Mouse (Mus musculus) CH12.LX (cell line): ENCODE measurements at regions not wholly inside any gene's neighbourhood (a gene's known extent, or its start where the extent isn't known, plus 50 kb on each side); places are given as distances from the start of the nearest gene placed in this dataset.

Experiments used
- DNase-seq: peaks from one replicate; pipeline ENCODE4 v3.0.0-alpha.2; 2013; ENCODE audit errors: extremely low read depth
- H3K27ac ChIP-seq: 2 replicates; pipeline ENCODE4 v1.5.1; 2012; ENCODE audit warnings: low read depth, mild to moderate bottlenecking, control low read depth, moderate library complexity; ENCODE audit not compliant: insufficient read depth
- H3K27me3 ChIP-seq: replicated peaks from 2 replicates; pipeline ENCODE3; 2012; ENCODE audit warnings: inconsistent platforms
- H3K36me3 ChIP-seq, 2 experiments: replicated peaks in 1 of 2; 2 replicates each; pipeline versions ENCODE3 to v1.6.1; 2012; ENCODE audit warnings: inconsistent platforms in 1 of 2, low read length in 1 of 2, mild to moderate bottlenecking in 1 of 2, mixed read lengths in 1 of 2, moderate library complexity in 1 of 2; ENCODE audit not compliant: control insufficient read depth in 1 of 2, insufficient read depth in 1 of 2
- H3K4me1 ChIP-seq, 2 experiments: 2 replicates each; pipeline ENCODE4 v1.6.1; 2012; ENCODE audit warnings: inconsistent platforms in 1 of 2, moderate library complexity in 1 of 2; ENCODE audit not compliant: insufficient read depth in 2 of 2, control insufficient read depth in 1 of 2
- H3K4me2 ChIP-seq: 2 replicates; pipeline ENCODE4 v1.6.1; 2012; ENCODE audit warnings: low read depth, mild to moderate bottlenecking, control low read depth; ENCODE audit not compliant: poor library complexity, insufficient read depth, severe bottlenecking
- H3K4me3 ChIP-seq, 3 experiments: fragments of 150-350 bp in 1 of 3; sonication (generic) in 1 of 3; replicated peaks in 1 of 3; 2 replicates each; pipeline versions ENCODE3 to v1.5.1; 2011 to 2012; ENCODE audit warnings: low read depth in 2 of 3, low read length in 2 of 3, mild to moderate bottlenecking in 2 of 3, moderate library complexity in 2 of 3, control low read depth in 1 of 3, improper control_type of control experiment in 1 of 3, inconsistent platforms in 1 of 3, mixed read lengths in 1 of 3; ENCODE audit not compliant: poor library complexity in 1 of 3
- H3K79me2 ChIP-seq: replicated peaks from 2 replicates; pipeline ENCODE4 v1.6.1; 2012; ENCODE audit warnings: mild to moderate bottlenecking, moderate library complexity; ENCODE audit not compliant: control insufficient read depth, poor library complexity, insufficient read depth, severe bottlenecking; ENCODE audit errors: extremely low read depth
- H3K9ac ChIP-seq: 2 replicates; pipeline ENCODE4 v1.6.1; 2012; ENCODE audit warnings: low read depth, mild to moderate bottlenecking, control low read depth, moderate library complexity; ENCODE audit not compliant: insufficient read depth
- H3K9me3 ChIP-seq: replicated peaks from 2 replicates; pipeline ENCODE3; 2012; ENCODE audit warnings: low read length, inconsistent platforms, mixed read lengths
- BHLHE40 ChIP-seq: IDR thresholded peaks from 2 replicates; pipeline ENCODE4 v1.6.1; 2011; ENCODE audit warnings: mild to moderate bottlenecking, low read depth, low read length, improper control_type of control experiment
- CHD1 ChIP-seq: IDR thresholded peaks from 2 replicates; pipeline ENCODE4 v1.6.1; 2012; ENCODE audit warnings: low read depth, low read length, improper control_type of control experiment, inconsistent platforms
- CTCF ChIP-seq, 2 experiments: IDR thresholded peaks in 1 of 2; conservative IDR thresholded peaks in 1 of 2; 2 replicates each; pipeline ENCODE4 v1.5.1; 2011 to 2012; ENCODE audit warnings: low read depth in 2 of 2, low read length in 2 of 2, improper control_type of control experiment in 1 of 2, inconsistent platforms in 1 of 2, mild to moderate bottlenecking in 1 of 2, moderate library complexity in 1 of 2
- HCFC1 ChIP-seq: IDR thresholded peaks from 2 replicates; pipeline ENCODE4 v1.6.1; 2012; ENCODE audit warnings: low read depth, mild to moderate bottlenecking, inconsistent platforms, low read length, improper control_type of control experiment
- IRF4 ChIP-seq: IDR thresholded peaks from 2 replicates; pipeline ENCODE4 v1.6.1; 2014; ENCODE audit warnings: low read depth, mild to moderate bottlenecking, inconsistent platforms, low read length, improper control_type of control experiment
- KAT2A ChIP-seq: IDR thresholded peaks from 2 replicates; pipeline ENCODE4 v1.6.1; 2012; ENCODE audit warnings: low read length, improper control_type of control experiment, inconsistent platforms; ENCODE audit not compliant: insufficient replicate concordance
- MAX ChIP-seq: IDR thresholded peaks from 2 replicates; pipeline ENCODE4 v1.6.1; 2011; ENCODE audit warnings: low read length, improper control_type of control experiment
- MAZ ChIP-seq: IDR thresholded peaks from 2 replicates; pipeline ENCODE4 v1.6.1; 2012; ENCODE audit warnings: low read depth, mild to moderate bottlenecking, inconsistent platforms, low read length, improper control_type of control experiment, moderate library complexity
- MEF2A ChIP-seq: IDR thresholded peaks from 2 replicates; pipeline ENCODE4 v1.6.1; 2014; ENCODE audit warnings: low read depth, mild to moderate bottlenecking, inconsistent platforms, low read length, improper control_type of control experiment, borderline replicate concordance
- NRF1 ChIP-seq: IDR thresholded peaks from 2 replicates; pipeline ENCODE4 v1.6.1; 2014; ENCODE audit warnings: low read depth, mild to moderate bottlenecking, inconsistent platforms, low read length, improper control_type of control experiment, moderate library complexity
- PAX5 ChIP-seq: IDR thresholded peaks from 2 replicates; pipeline ENCODE4 v1.6.1; 2012; ENCODE audit warnings: low read length, inconsistent platforms, mixed read lengths
- RAD21 ChIP-seq: IDR thresholded peaks from 2 replicates; pipeline ENCODE4 v1.6.1; 2011; ENCODE audit warnings: low read depth, mild to moderate bottlenecking, low read length, improper control_type of control experiment, moderate library complexity
- RCOR1 ChIP-seq: conservative IDR thresholded peaks from 2 replicates; pipeline ENCODE4 v1.6.1; 2012; ENCODE audit warnings: low read depth, mild to moderate bottlenecking, inconsistent platforms, low read length, improper control_type of control experiment
- SIN3A ChIP-seq: IDR thresholded peaks from 2 replicates; pipeline ENCODE4 v1.6.1; 2012; ENCODE audit warnings: low read length, improper control_type of control experiment, inconsistent platforms
- SMC3 ChIP-seq: IDR thresholded peaks from 2 replicates; pipeline ENCODE4 v1.6.1; 2011; ENCODE audit warnings: low read depth, low read length, improper control_type of control experiment
- USF1 ChIP-seq: IDR thresholded peaks from 2 replicates; pipeline ENCODE4 v1.6.1; 2014; ENCODE audit warnings: low read depth, mild to moderate bottlenecking, inconsistent platforms, low read length, improper control_type of control experiment
- USF2 ChIP-seq: conservative IDR thresholded peaks from 2 replicates; pipeline ENCODE4 v1.6.1; 2011; ENCODE audit warnings: low read depth, low read length, improper control_type of control experiment
- ZKSCAN1 ChIP-seq: IDR thresholded peaks from 2 replicates; pipeline ENCODE4 v1.6.1; 2012; ENCODE audit warnings: low read depth, inconsistent platforms, low read length, improper control_type of control experiment, borderline replicate concordance
- ZMIZ1 ChIP-seq: IDR thresholded peaks from 2 replicates; pipeline ENCODE4 v1.6.1; 2012; ENCODE audit warnings: low read depth, mild to moderate bottlenecking, inconsistent platforms, low read length, improper control_type of control experiment
- ZNF384 ChIP-seq: IDR thresholded peaks from 2 replicates; pipeline ENCODE4 v1.6.1; 2012; ENCODE audit warnings: low read depth, low read length, improper control_type of control experiment, inconsistent platforms
- dilution Hi-C: fragments of 300-500 bp; cut with MboI; formaldehyde crosslinking; loops from 2 replicates; pipeline ENCODE4 v1.14.3; 2020; ENCODE audit warnings: low sequenced_read_pairs; ENCODE audit not compliant: extremely low pct_unique_long_range_greater_than_20kb, extremely low pct_ligation_motif_present
- in situ Hi-C: fragments of 300-500 bp; cut with MboI; formaldehyde crosslinking; loops from 3 replicates; pipeline ENCODE4 v1.14.3; 2019; ENCODE audit warnings: low sequenced_read_pairs, low pct_ligation_motif_present, low pct_unique_long_range_greater_than_20kb, mixed read lengths

DNA sequence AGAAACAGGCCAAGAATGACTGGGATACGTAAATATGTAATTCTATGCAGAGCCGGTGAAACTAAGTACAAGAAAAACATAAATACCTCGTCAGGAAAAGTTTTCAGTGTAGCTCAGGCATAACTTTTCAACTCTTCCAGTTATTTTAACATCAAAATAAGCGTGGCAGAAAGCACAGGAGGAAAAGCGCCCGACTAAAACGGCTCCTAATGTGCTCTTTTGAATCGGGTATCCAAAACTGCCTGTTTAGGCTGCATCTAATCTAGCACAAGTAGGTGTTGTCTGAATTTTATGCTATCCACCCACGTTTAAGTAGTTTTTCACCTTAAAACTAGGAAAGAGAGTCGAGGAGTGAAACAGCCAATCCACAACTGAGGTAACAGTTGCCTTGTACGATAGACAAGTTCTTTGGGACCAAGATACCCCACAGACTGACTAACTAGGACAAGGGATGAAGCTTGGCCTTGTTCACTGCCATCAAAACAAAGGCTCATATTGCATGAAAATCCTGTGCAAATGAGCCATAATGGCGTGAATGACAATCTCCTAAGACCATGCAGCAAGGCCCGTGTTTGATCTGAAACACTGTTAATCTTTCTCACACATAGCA, 232.0 kb upstream of the Zic4 start:
- H3K4me2 ChIP-seq: no peak overlapping the region
- no peak for DNase-seq
- no peaks in the 10 kb centered on the region for H3K36me3 ChIP-seq
- dilution Hi-C loops: no loop called here
- no peak overlapping the region for H3K4me3 ChIP-seq
- H3K9me3 ChIP-seq: no peaks in the 10 kb centered on the region
- H3K79me2 ChIP-seq: no peaks in the 10 kb centered on the region
- in situ Hi-C loops: no loop called here
- H3K4me1 ChIP-seq: peaks cover 0 to 6% of the 10 kb centered on the region in 2 experiments; a peak in 1 of 4 replicates
- H3K9ac ChIP-seq: no peak overlapping the region
- no peak overlapping the region for H3K27ac ChIP-seq
- TF ChIP-seq ZMIZ1: no peak
- no peak for TF ChIP-seq RAD21
- TF ChIP-seq BHLHE40: no peak
- no peak for TF ChIP-seq ZNF384
- TF ChIP-seq ZKSCAN1: no peak
- TF ChIP-seq SMC3: no peak
- no peaks in the 10 kb centered on the region for H3K27me3 ChIP-seq

- Histone ChIP-seq H3K27me3 (no peaks in the 10 kb centered on the region), H3K27ac (no peak overlapping the region), H3K4me2 (no peak overlapping the region), H3K9me3 (no peaks in the 10 kb centered on the region), H3K4me1 (peaks cover 0 to 8% of the 10 kb centered on the region in 2 experiments; a peak in 1 of 4 replicates), H3K9ac (no peak overlapping the region), H3K36me3 (no peaks in the 10 kb centered on the region), H3K4me3 (no peak overlapping the region), H3K79me2 (no peaks in the 10 kb centered on the region)
- no peak for DNase-seq
- dilution Hi-C loops: no loop called here
- TF ChIP-seq NRF1: no peak
- no peak for TF ChIP-seq MAZ
- no peak for TF ChIP-seq ZKSCAN1
- TF ChIP-seq PAX5: no peak
- no peak for TF ChIP-seq HCFC1
- TF ChIP-seq MEF2A: no peak
- TF ChIP-seq MAX: no peak
- TF ChIP-seq ZMIZ1: no peak
- no peak for TF ChIP-seq KAT2A
- TF ChIP-seq BHLHE40: no peak
- TF ChIP-seq CTCF (conservative IDR thresholded peaks at IDR 0.05 in 1 of 2, IDR thresholded peaks at IDR 0.05 in 1 of 2; ENCODE audit: low read depth in 2 of 2, low read length in 2 of 2): no peak
- TF ChIP-seq USF2: no peak
- TF ChIP-seq RCOR1: no peak
- no peak for TF ChIP-seq RAD21
- no peak for TF ChIP-seq CHD1
- no peak for TF ChIP-seq SIN3A
- no peak for TF ChIP-seq USF1
- no peak for TF ChIP-seq IRF4
- no peak for TF ChIP-seq SMC3
- in situ Hi-C loops: no loop called here
These were observed 230.6 kb upstream of the Zic4 start for GRCm38 (mm10) chr9:91131415-91132255.
